Mouse (Mus musculus): ENCODE data around the gene Sgip1. TPM values are rescaled to one million over a fixed set of nuclear protein-coding genes. Genes with fewer than 3 reads are reported as not detected.

The Sgip1 gene
- total and polyA plus RNA-seq, 2 experiments from 2014 or later = 0.97 TPM; not detected in 1

GRCm38 (mm10) chr4:102944325-102944724 is 203.2 kb downstream of the Sgip1 start:
- no peak for TF ChIP-seq CTCF (IDR thresholded peaks at IDR 0.05; ENCODE audit: low read depth)
- no peak for TF ChIP-seq EP300 (IDR thresholded peaks at IDR 0.05; ENCODE audit: low read depth)
- WGBS = 53% methylated on average over 6 of the region's 6 CpGs
- DNase-seq (ENCODE audit: low spot score) (no peak), ATAC-seq (ENCODE audit: insufficient read depth, low read depth) (no peak)
- Histone ChIP-seq H3K4me1 (ENCODE audit: control insufficient read depth, insufficient read depth) (no peaks in the 10 kb centered on the region), H3K36me3 (replicated peaks; ENCODE audit: control insufficient read depth, insufficient read depth, low read length) (no peaks in the 10 kb centered on the region), H3K9me3 (replicated peaks; ENCODE audit: control insufficient read depth, low read length) (no peaks in the 10 kb centered on the region), H3K27me3 (ENCODE audit: control insufficient read depth, insufficient read depth, low read length) (no peaks in the 10 kb centered on the region), H3K9ac (replicated peaks; ENCODE audit: low read depth, low read length) (no peak overlapping the region), H3K4me3 (ENCODE audit: low read depth, low read length) (no peak overlapping the region), H3K4me2 (ENCODE audit: low read depth, low read length) (no peak overlapping the region), H3K27ac (ENCODE audit: low read depth) (no peak overlapping the region)

DNA sequence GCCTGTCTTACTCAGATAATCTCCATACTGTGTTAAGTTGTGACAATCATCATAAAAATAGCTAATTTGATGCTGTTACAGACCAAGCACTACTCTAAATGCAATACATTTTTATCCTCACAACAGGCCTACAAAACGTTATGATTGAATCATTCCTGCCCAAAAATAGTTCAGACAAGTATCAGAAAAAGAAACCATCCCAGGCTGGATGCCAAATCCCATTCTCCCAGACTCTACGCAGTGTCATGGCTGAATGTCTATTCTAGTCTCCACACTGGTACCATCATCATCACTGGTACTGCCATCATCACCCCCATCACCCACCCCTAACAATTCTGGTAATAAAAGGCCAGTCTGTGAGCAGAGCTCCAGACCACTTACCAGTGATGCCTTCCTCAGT is 211.4 kb downstream of the Sgip1 start:
- H3K9ac ChIP-seq (replicated peaks; ENCODE audit: low read depth, low read length) = no peak overlapping the region
- no peak overlapping the region for H3K27ac ChIP-seq (ENCODE audit: low read depth)
- H3K27me3 ChIP-seq (ENCODE audit: control insufficient read depth, insufficient read depth, low read length) = no peaks in the 10 kb centered on the region
- no peak overlapping the region for H3K4me2 ChIP-seq (ENCODE audit: low read depth, low read length)
- no peaks in the 10 kb centered on the region for H3K36me3 ChIP-seq (replicated peaks; ENCODE audit: control insufficient read depth, insufficient read depth, low read length)
- WGBS = 62% methylated on average over 2 of the region's 2 CpGs
- ATAC-seq (ENCODE audit: insufficient read depth, low read depth) = no peak
- TF ChIP-seq CTCF (IDR thresholded peaks at IDR 0.05; ENCODE audit: low read depth) = no peak
- no peak for TF ChIP-seq EP300 (IDR thresholded peaks at IDR 0.05; ENCODE audit: low read depth)
- no peak overlapping the region for H3K4me3 ChIP-seq (ENCODE audit: low read depth, low read length)
- H3K9me3 ChIP-seq (replicated peaks; ENCODE audit: control insufficient read depth, low read length) = no peaks in the 10 kb centered on the region
- H3K4me1 ChIP-seq (ENCODE audit: control insufficient read depth, insufficient read depth) = no peaks in the 10 kb centered on the region
- no peak for DNase-seq (ENCODE audit: low spot score)

GRCm38 (mm10) chr4:102955294-102955956 is 214.3 kb downstream of the Sgip1 start:
- Histone ChIP-seq H3K27me3 (ENCODE audit: control insufficient read depth, insufficient read depth, low read length) (no peaks in the 10 kb centered on the region), H3K36me3 (replicated peaks; ENCODE audit: control insufficient read depth, insufficient read depth, low read length) (no peaks in the 10 kb centered on the region), H3K4me3 (ENCODE audit: low read depth, low read length) (0 out of 2 replicates have a peak overlapping the region, but pooled peaks have one; percentile 13), H3K4me1 (ENCODE audit: control insufficient read depth, insufficient read depth) (no peaks in the 10 kb centered on the region), H3K27ac (ENCODE audit: low read depth) (no peak overlapping the region), H3K9me3 (replicated peaks; ENCODE audit: control insufficient read depth, low read length) (no peaks in the 10 kb centered on the region), H3K9ac (replicated peaks; ENCODE audit: low read depth, low read length) (no peak overlapping the region), H3K4me2 (ENCODE audit: low read depth, low read length) (peak overlapping the region; percentile 38)
- ATAC-seq (ENCODE audit: insufficient read depth, low read depth) (no peak), DNase-seq (ENCODE audit: low spot score) (no peak)
- WGBS = 48% methylated on average over 17 of the region's 17 CpGs
- no peak for TF ChIP-seq CTCF (IDR thresholded peaks at IDR 0.05; ENCODE audit: low read depth)
- TF ChIP-seq EP300 (IDR thresholded peaks at IDR 0.05; ENCODE audit: low read depth) = no peak

GRCm38 (mm10) chr4:102959409-102959808 is 218.3 kb downstream of the Sgip1 start:
- no peak for TF ChIP-seq CTCF (IDR thresholded peaks at IDR 0.05; ENCODE audit: low read depth)
- no peak for TF ChIP-seq EP300 (IDR thresholded peaks at IDR 0.05; ENCODE audit: low read depth)
- DNase-seq (ENCODE audit: low spot score) = no peak
- Histone ChIP-seq H3K27me3 (ENCODE audit: control insufficient read depth, insufficient read depth, low read length) (no peaks in the 10 kb centered on the region), H3K4me1 (ENCODE audit: control insufficient read depth, insufficient read depth) (no peaks in the 10 kb centered on the region), H3K36me3 (replicated peaks; ENCODE audit: control insufficient read depth, insufficient read depth, low read length) (no peaks in the 10 kb centered on the region), H3K4me2 (ENCODE audit: low read depth, low read length) (no peak overlapping the region), H3K9me3 (replicated peaks; ENCODE audit: control insufficient read depth, low read length) (no peaks in the 10 kb centered on the region), H3K4me3 (ENCODE audit: low read depth, low read length) (no peak overlapping the region), H3K27ac (ENCODE audit: low read depth) (no peak overlapping the region), H3K9ac (replicated peaks; ENCODE audit: low read depth, low read length) (no peak overlapping the region)
- no peak for ATAC-seq (ENCODE audit: insufficient read depth, low read depth)
- 80% methylated on average over 5 of the region's 5 CpGs for WGBS

GRCm38 (mm10) chr4:102964174-102964573 is 223.1 kb downstream of the Sgip1 start:
- DNase-seq (ENCODE audit: low spot score) = no peak
- TF ChIP-seq EP300 (IDR thresholded peaks at IDR 0.05; ENCODE audit: low read depth) (no peak), CTCF (IDR thresholded peaks at IDR 0.05; ENCODE audit: low read depth) (no peak)
- Histone ChIP-seq H3K36me3 (replicated peaks; ENCODE audit: control insufficient read depth, insufficient read depth, low read length) (no peaks in the 10 kb centered on the region), H3K9ac (replicated peaks; ENCODE audit: low read depth, low read length) (no peak overlapping the region), H3K27me3 (ENCODE audit: control insufficient read depth, insufficient read depth, low read length) (no peaks in the 10 kb centered on the region), H3K4me3 (ENCODE audit: low read depth, low read length) (no peak overlapping the region), H3K4me2 (ENCODE audit: low read depth, low read length) (no peak overlapping the region), H3K27ac (ENCODE audit: low read depth) (no peak overlapping the region), H3K4me1 (ENCODE audit: control insufficient read depth, insufficient read depth) (no peaks in the 10 kb centered on the region), H3K9me3 (replicated peaks; ENCODE audit: control insufficient read depth, low read length) (no peaks in the 10 kb centered on the region)
- ATAC-seq (ENCODE audit: insufficient read depth, low read depth) = no peak
- 30% methylated on average over 3 of the region's 3 CpGs for WGBS

- no peak for DNase-seq (ENCODE audit: low spot score)
- WGBS = 86% methylated on average over 15 of the region's 15 CpGs
- Histone ChIP-seq H3K27me3 (ENCODE audit: control insufficient read depth, insufficient read depth, low read length) (no peaks in the 10 kb centered on the region), H3K4me1 (ENCODE audit: control insufficient read depth, insufficient read depth) (no peaks in the 10 kb centered on the region), H3K4me3 (ENCODE audit: low read depth, low read length) (no peak overlapping the region), H3K9ac (replicated peaks; ENCODE audit: low read depth, low read length) (no peak overlapping the region), H3K27ac (ENCODE audit: low read depth) (no peak overlapping the region), H3K4me2 (ENCODE audit: low read depth, low read length) (no peak overlapping the region), H3K9me3 (replicated peaks; ENCODE audit: control insufficient read depth, low read length) (no peaks in the 10 kb centered on the region), H3K36me3 (replicated peaks; ENCODE audit: control insufficient read depth, insufficient read depth, low read length) (no peaks in the 10 kb centered on the region)
- no peak for ATAC-seq (ENCODE audit: insufficient read depth, low read depth)
- TF ChIP-seq EP300 (IDR thresholded peaks at IDR 0.05; ENCODE audit: low read depth) = no peak
- no peak for TF ChIP-seq CTCF (IDR thresholded peaks at IDR 0.05; ENCODE audit: low read depth)
Observed at GRCm38 (mm10) chr4:102967811-102968210, 226.7 kb downstream of the Sgip1 start.

All from heart, postnatal 0 days (tissue).